Comparison of ENCODE assay signal across 8 mouse cellular contexts in genomic region chr6:145348196-145348915, GRCm38 (mm10).
DNase-seq lines count a peak whose midpoint lies in the region; ATAC-seq and TF ChIP-seq lines count a peak whose summit lies in the region.

No protein-coding gene starts in this region.

- no peak overlapping the region for H3K9ac ChIP-seq in intestine, postnatal 0 days (ENCODE audit: low read depth, low read length)
- H3K9ac ChIP-seq in intestine, embryonic 16.5 days (ENCODE audit: low read depth, low read length), result no peak overlapping the region
- H3K9ac ChIP-seq in CH12.LX (ENCODE audit: insufficient read depth, low read depth), result no peak overlapping the region

- no peaks in the 10 kb centered on the region for H3K36me3 ChIP-seq in intestine, postnatal 0 days (ENCODE audit: control insufficient read depth, insufficient read depth)
- no peaks in the 10 kb centered on the region for H3K36me3 ChIP-seq in intestine, embryonic 16.5 days (ENCODE audit: control insufficient read depth, insufficient read depth, low read length)
- H3K36me3 ChIP-seq in CH12.LX (replicated peaks in 1 of 2; ENCODE audit: control insufficient read depth in 1 of 2, insufficient read depth in 1 of 2, low read length in 1 of 2), result no peaks in the 10 kb centered on the region

- 72% methylated on average over 9 of the region's 9 CpGs for WGBS in intestine, postnatal 0 days
- WGBS in intestine, embryonic 16.5 days, result 69% methylated on average over 9 of the region's 9 CpGs

- H3K4me2 ChIP-seq in intestine, postnatal 0 days (replicated peaks; ENCODE audit: low read depth), result no peak overlapping the region
- H3K4me2 ChIP-seq in intestine, embryonic 16.5 days (ENCODE audit: low read depth, low read length), result no peak overlapping the region
- H3K4me2 ChIP-seq in CH12.LX (ENCODE audit: insufficient read depth, low read depth, poor library complexity, severe bottlenecking), result no peak overlapping the region

- H3K79me2 ChIP-seq in CH12.LX (replicated peaks; ENCODE audit: control insufficient read depth, extremely low read depth, insufficient read depth, poor library complexity, severe bottlenecking), result no peaks in the 10 kb centered on the region

- in situ Hi-C loops in CH12.LX (cut with MboI; ENCODE audit: low pct_ligation_motif_present, low pct_unique_long_range_greater_than_20kb, low sequenced_read_pairs), result loop anchor here (5.0 kb wide), 1 partner anchor 256 kb away; no protein-coding TSS in a partner anchor

- H3K9me3 ChIP-seq in intestine, postnatal 0 days (ENCODE audit: control insufficient read depth), result no peaks in the 10 kb centered on the region
- H3K9me3 ChIP-seq in intestine, embryonic 16.5 days (ENCODE audit: control insufficient read depth, low read length), result no peaks in the 10 kb centered on the region
- no peaks in the 10 kb centered on the region for H3K9me3 ChIP-seq in CH12.LX (replicated peaks; ENCODE audit: low read length)

- TF ChIP-seq POLR2A in CH12.LX (IDR thresholded peaks at IDR 0.05; ENCODE audit: low read depth, low read length), result no peak

- H3K27me3 ChIP-seq in intestine, postnatal 0 days (replicated peaks; ENCODE audit: control insufficient read depth, insufficient read depth, low read length), result no peaks in the 10 kb centered on the region
- H3K27me3 ChIP-seq in intestine, embryonic 16.5 days (replicated peaks; ENCODE audit: control insufficient read depth, insufficient read depth, low read length), result no peaks in the 10 kb centered on the region
- no peaks in the 10 kb centered on the region for H3K27me3 ChIP-seq in CH12.LX (replicated peaks)

- TF ChIP-seq CTCF in intestine, postnatal 0 days (IDR thresholded peaks at IDR 0.05; ENCODE audit: low read depth), result peak; percentile 71
- peak; percentile 18 to 81; a peak in 3 of 4 replicates for TF ChIP-seq CTCF in CH12.LX (conservative IDR thresholded peaks at IDR 0.05 in 1 of 2, IDR thresholded peaks at IDR 0.05 in 1 of 2; ENCODE audit: low read depth in 2 of 2, low read length in 2 of 2)

- no peaks in the 10 kb centered on the region; the same call in 1 of the 2 replicates for H3K4me1 ChIP-seq in intestine, postnatal 0 days (replicated peaks; ENCODE audit: control insufficient read depth, insufficient read depth, low read length)
- peaks cover 29% of the 10 kb centered on the region for H3K4me1 ChIP-seq in intestine, embryonic 16.5 days (ENCODE audit: control insufficient read depth, insufficient read depth, low read length)
- H3K4me1 ChIP-seq in CH12.LX (ENCODE audit: control insufficient read depth in 1 of 2, insufficient read depth in 2 of 2), result peaks cover 4 to 28% of the 10 kb centered on the region in 2 experiments; a peak in 3 of 4 replicates

- dilution Hi-C loops in CH12.LX (cut with MboI; ENCODE audit: extremely low pct_ligation_motif_present, extremely low pct_unique_long_range_greater_than_20kb, low sequenced_read_pairs), result no loop called here

- no peak for TF ChIP-seq EP300 in CH12.LX (IDR thresholded peaks at IDR 0.05; ENCODE audit: low read length)

- DNase-seq in CH12.LX (ENCODE audit: extremely low read depth), result peak; percentile 72
- DNase-seq in c-Kit-positive CD71-positive TER-119-negative erythroid progenitor cells, embryonic 14.5 days (ENCODE audit: low read depth), result peak; percentile 20
- DNase-seq in frontal cortex, adult 2 months (ENCODE audit: extremely low spot score in 1 of 2, low spot score in 1 of 2), result no peak
- DNase-seq in right cerebral cortex, postnatal 10 days (ENCODE audit: low spot score in 2 of 2), result no peak
- DNase-seq in urinary bladder, postnatal 10 days (ENCODE audit: low spot score), result no peak

- no peak overlapping the region for H3K4me3 ChIP-seq in intestine, postnatal 0 days (ENCODE audit: low read depth, low read length)
- H3K4me3 ChIP-seq in intestine, embryonic 16.5 days (ENCODE audit: low read length), result no peak overlapping the region
- no peak overlapping the region for H3K4me3 ChIP-seq in CH12.LX (replicated peaks in 1 of 3; ENCODE audit: low read depth in 2 of 3, low read length in 2 of 3, poor library complexity in 1 of 3)

- no peak for ATAC-seq in intestine, postnatal 0 days
- ATAC-seq in intestine, embryonic 16.5 days, result no peak
- peak; percentile 77 for ATAC-seq in megakaryocyte-erythroid progenitor cell, adult 5-6 weeks (replicated peaks; ENCODE audit: low FRiP score, low TSS enrichment, poor library complexity, severe bottlenecking)

- H3K27ac ChIP-seq in intestine, postnatal 0 days (ENCODE audit: low read depth, low read length), result no peak overlapping the region
- no peak overlapping the region for H3K27ac ChIP-seq in intestine, embryonic 16.5 days (ENCODE audit: low read length)
- no peak overlapping the region for H3K27ac ChIP-seq in CH12.LX (ENCODE audit: insufficient read depth, low read depth)

- TF ChIP-seq RAD21 in CH12.LX (IDR thresholded peaks at IDR 0.05; ENCODE audit: low read depth, low read length), result peak; percentile 68

TF ChIP-seq in CH12.LX, 34 proteins besides CTCF, POLR2A, EP300 and RAD21:
- TF ChIP-seq ZMIZ1 (IDR thresholded peaks at IDR 0.05; ENCODE audit: low read depth, low read length), result no peak
- TF ChIP-seq IRF4 (IDR thresholded peaks at IDR 0.05; ENCODE audit: low read depth, low read length), result 0 out of 2 replicates have a peak, but pooled peaks have one; percentile 12
- no peak for TF ChIP-seq ETS1 (conservative IDR thresholded peaks at IDR 0.05; ENCODE audit: low read depth, low read length)
- TF ChIP-seq TBP (conservative IDR thresholded peaks at IDR 0.05; ENCODE audit: low read depth, low read length), result no peak
- no peak for TF ChIP-seq MYC (IDR thresholded peaks at IDR 0.05; ENCODE audit: low read depth, low read length)
- no peak for TF ChIP-seq USF2 (conservative IDR thresholded peaks at IDR 0.05; ENCODE audit: low read depth, low read length)
- no peak for TF ChIP-seq UBTF (IDR thresholded peaks at IDR 0.05; ENCODE audit: low read depth, low read length)
- TF ChIP-seq CHD1 (IDR thresholded peaks at IDR 0.05; ENCODE audit: low read depth, low read length), result no peak
- TF ChIP-seq MEF2A (IDR thresholded peaks at IDR 0.05; ENCODE audit: borderline replicate concordance, low read depth, low read length), result no peak
- no peak for TF ChIP-seq SIN3A (IDR thresholded peaks at IDR 0.05; ENCODE audit: low read length)
- TF ChIP-seq NRF1 (IDR thresholded peaks at IDR 0.05; ENCODE audit: low read depth, low read length), result 0 out of 2 replicates have a peak, but pooled peaks have one; percentile 12
- TF ChIP-seq SMC3 (IDR thresholded peaks at IDR 0.05; ENCODE audit: low read depth, low read length), result peak; percentile 69
- TF ChIP-seq JUND (conservative IDR thresholded peaks at IDR 0.05; ENCODE audit: low read depth, low read length), result no peak
- no peak for TF ChIP-seq E2F4 (IDR thresholded peaks at IDR 0.05; ENCODE audit: insufficient replicate concordance, low read depth, low read length)
- no peak for TF ChIP-seq NELFE (IDR thresholded peaks at IDR 0.05; ENCODE audit: low read depth, low read length)
- no peak for TF ChIP-seq PAX5 (IDR thresholded peaks at IDR 0.05; ENCODE audit: low read length)
- TF ChIP-seq HCFC1 (IDR thresholded peaks at IDR 0.05; ENCODE audit: low read depth, low read length), result no peak
- TF ChIP-seq RCOR1 (conservative IDR thresholded peaks at IDR 0.05; ENCODE audit: low read depth, low read length), result no peak
- no peak for TF ChIP-seq ELF1 (IDR thresholded peaks at IDR 0.05; ENCODE audit: low read depth, low read length)
- TF ChIP-seq MAFK (IDR thresholded peaks at IDR 0.05; ENCODE audit: insufficient replicate concordance, low read length), result no peak
- TF ChIP-seq ZNF384 (IDR thresholded peaks at IDR 0.05; ENCODE audit: low read depth, low read length), result no peak
- TF ChIP-seq MXI1 (IDR thresholded peaks at IDR 0.05; ENCODE audit: low read depth, low read length), result no peak
- peak; percentile 94 for TF ChIP-seq MAX (IDR thresholded peaks at IDR 0.05; ENCODE audit: low read length)
- TF ChIP-seq ZKSCAN1 (IDR thresholded peaks at IDR 0.05; ENCODE audit: borderline replicate concordance, low read depth, low read length), result no peak

Comparison
In these comparisons a context has a peak if more than half of its experiments do, and no peak if none do; other contexts are left out.
1. DNase-seq: peak in CH12.LX (single experiment) and c-Kit-positive CD71-positive TER-119-negative erythroid progenitor cells, embryonic 14.5 days (single experiment); none in frontal cortex, adult 2 months (0 of 2), right cerebral cortex, postnatal 10 days (0 of 2) and urinary bladder, postnatal 10 days (single experiment).